Mouse (Mus musculus) C2C12 (cell line): Measurements from ENCODE around the gene Brinp2. TPM values are rescaled to one million over a fixed set of nuclear protein-coding genes. Genes with fewer than 3 reads are reported as not detected.

Experiments used
- H3K27me3 ChIP-seq: one replicate; pipeline ENCODE4 v1.6.1; 2011; ENCODE audit not compliant: control insufficient read depth, insufficient read depth, insufficient read length
- H3K36me3 ChIP-seq: one replicate; pipeline ENCODE4 v1.6.1; 2011; ENCODE audit not compliant: control insufficient read depth, insufficient read depth
- H3K4me3 ChIP-seq: one replicate; pipeline ENCODE4 v1.5.1; 2011; ENCODE audit warnings: mild to moderate bottlenecking, control low read depth; ENCODE audit not compliant: poor library complexity, insufficient read depth, severe bottlenecking
- H3K79me2 ChIP-seq: one replicate; pipeline ENCODE4 v1.6.1; 2011; ENCODE audit not compliant: control insufficient read depth, insufficient read depth
- H3K79me3 ChIP-seq: one replicate; pipeline ENCODE4 v1.6.1; 2011; ENCODE audit warnings: low read depth, control low read depth
- H3ac ChIP-seq: one replicate; pipeline ENCODE3; 2011; ENCODE audit warnings: low read depth; ENCODE audit not compliant: control insufficient read depth, insufficient read length
- CEBPB ChIP-seq: IDR thresholded peaks from one replicate; pipeline ENCODE4 v1.6.1; 2011; ENCODE audit warnings: low read depth, mild to moderate bottlenecking, control low read depth, moderate library complexity
- CTCF ChIP-seq: IDR thresholded peaks from one replicate; pipeline ENCODE4 v1.5.1; 2011; ENCODE audit not compliant: control insufficient read depth, insufficient read depth, insufficient read length
- FOSL1 ChIP-seq: IDR thresholded peaks from one replicate; pipeline ENCODE4 v1.8.0; 2011; ENCODE audit warnings: mild to moderate bottlenecking, low read length; ENCODE audit not compliant: poor library complexity, insufficient read depth, severe bottlenecking
- MAX ChIP-seq: IDR thresholded peaks from one replicate; pipeline ENCODE4 v1.6.1; 2011; ENCODE audit warnings: mild to moderate bottlenecking, control low read depth
- MYOD1 ChIP-seq: IDR thresholded peaks from one replicate; pipeline ENCODE4 v1.6.1; 2011; ENCODE audit warnings: low read depth; ENCODE audit not compliant: control insufficient read depth, insufficient read length
- MYOG ChIP-seq: IDR thresholded peaks from one replicate; pipeline ENCODE4 v1.6.1; 2011; ENCODE audit not compliant: control insufficient read depth, insufficient read length; ENCODE audit errors: extremely low read depth
- USF1 ChIP-seq: IDR thresholded peaks from one replicate; pipeline ENCODE4 v1.6.1; 2011; ENCODE audit warnings: low read depth, mild to moderate bottlenecking, control low read depth, moderate library complexity
- polyA plus RNA-seq: library from polyadenylated mRNA; unstranded; fragments of >200 nt; fragmentation: generic; extraction: Trizol; gene quantifications from one replicate; pipeline ENCODE4 v1.2.1, GENCODE M21; 2012; ENCODE audit warnings: missing spikeins

Gene Brinp2
- polyA plus RNA-seq, 1 experiment = not detected

DNA sequence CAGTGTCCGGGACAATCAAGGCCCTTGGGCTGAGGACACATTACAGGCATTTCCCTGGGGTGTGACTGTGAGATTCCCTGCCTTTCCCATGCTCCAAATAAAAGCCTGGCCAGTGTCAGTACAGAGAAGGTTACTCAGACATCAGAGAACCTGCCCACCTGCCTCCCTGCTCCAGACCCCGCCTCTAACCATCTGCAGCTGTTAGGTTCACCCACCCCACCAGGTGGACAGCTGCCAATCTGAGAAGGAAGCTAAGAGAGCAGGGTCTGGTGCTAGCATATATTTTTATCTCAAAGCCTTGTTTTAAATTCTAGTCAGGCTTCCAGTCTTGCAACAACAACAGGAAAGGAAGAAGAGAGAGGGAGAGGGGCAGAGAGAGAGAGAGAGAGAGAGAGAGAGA, 128.9 kb downstream of the Brinp2 start:
- Histone ChIP-seq H3K4me3 (no peak overlapping the region), H3K36me3 (no peaks in the 10 kb centered on the region), H3ac (no peak overlapping the region), H3K79me3 (no peaks in the 10 kb centered on the region), H3K79me2 (no peaks in the 10 kb centered on the region), H3K27me3 (no peaks in the 10 kb centered on the region)
- no peak for TF ChIP-seq MYOD1
- TF ChIP-seq MYOG = no peak
- no peak for TF ChIP-seq CTCF
- TF ChIP-seq USF1 = no peak
- TF ChIP-seq FOSL1 = no peak
- no peak for TF ChIP-seq MAX

GRCm38 (mm10) chr1:158226689-158227088, 129.4 kb downstream of the Brinp2 start:
- Histone ChIP-seq H3K36me3 (no peaks in the 10 kb centered on the region), H3K79me2 (no peaks in the 10 kb centered on the region), H3K27me3 (no peaks in the 10 kb centered on the region), H3K79me3 (no peaks in the 10 kb centered on the region), H3K4me3 (no peak overlapping the region), H3ac (no peak overlapping the region)
- no peak for TF ChIP-seq MAX
- no peak for TF ChIP-seq MYOD1
- TF ChIP-seq CTCF = no peak
- TF ChIP-seq MYOG = no peak
- no peak for TF ChIP-seq FOSL1
- no peak for TF ChIP-seq USF1
- TF ChIP-seq CEBPB = no peak

DNA sequence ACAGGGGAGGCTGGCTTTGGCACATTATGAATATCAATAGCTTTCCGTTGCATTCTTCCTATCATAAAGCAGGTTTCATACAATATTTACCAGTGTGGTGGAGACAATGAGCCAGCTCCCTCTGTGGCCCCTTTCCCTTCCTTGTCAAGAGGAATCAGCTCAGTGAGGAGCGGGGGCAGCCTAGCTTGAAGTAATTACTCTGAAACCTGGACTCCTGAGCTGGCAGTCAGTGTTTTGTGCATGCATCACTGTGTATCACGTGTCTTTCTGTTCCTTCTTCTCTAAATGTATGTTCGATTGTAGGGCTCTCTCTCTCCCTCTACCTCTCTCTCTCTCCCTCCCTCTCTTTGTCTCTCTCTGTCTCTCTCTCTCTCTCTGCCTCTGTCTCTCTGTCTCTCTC, 135.1 kb downstream of the Brinp2 start:
- H3K27me3 ChIP-seq = no peaks in the 10 kb centered on the region
- H3K36me3 ChIP-seq = no peaks in the 10 kb centered on the region
- H3K79me3 ChIP-seq = no peaks in the 10 kb centered on the region
- TF ChIP-seq MAX (no peak), CTCF (no peak), CEBPB (no peak), MYOD1 (no peak), MYOG (no peak), FOSL1 (no peak), USF1 (no peak)
- no peaks in the 10 kb centered on the region for H3K79me2 ChIP-seq
- no peak overlapping the region for H3ac ChIP-seq
- H3K4me3 ChIP-seq = no peak overlapping the region

- H3K36me3 ChIP-seq = no peaks in the 10 kb centered on the region
- H3K27me3 ChIP-seq = no peaks in the 10 kb centered on the region
- H3K79me3 ChIP-seq = no peaks in the 10 kb centered on the region
- no peak for TF ChIP-seq FOSL1
- no peak for TF ChIP-seq MAX
- TF ChIP-seq MYOG = no peak
- no peak for TF ChIP-seq USF1
- no peak for TF ChIP-seq MYOD1
- no peak for TF ChIP-seq CEBPB
- TF ChIP-seq CTCF = no peak
- H3K79me2 ChIP-seq = no peaks in the 10 kb centered on the region
- H3ac ChIP-seq = no peak overlapping the region
- H3K4me3 ChIP-seq = no peak overlapping the region
Measured at GRCm38 (mm10) chr1:158220148-158220547, 136.0 kb downstream of the Brinp2 start.

DNA sequence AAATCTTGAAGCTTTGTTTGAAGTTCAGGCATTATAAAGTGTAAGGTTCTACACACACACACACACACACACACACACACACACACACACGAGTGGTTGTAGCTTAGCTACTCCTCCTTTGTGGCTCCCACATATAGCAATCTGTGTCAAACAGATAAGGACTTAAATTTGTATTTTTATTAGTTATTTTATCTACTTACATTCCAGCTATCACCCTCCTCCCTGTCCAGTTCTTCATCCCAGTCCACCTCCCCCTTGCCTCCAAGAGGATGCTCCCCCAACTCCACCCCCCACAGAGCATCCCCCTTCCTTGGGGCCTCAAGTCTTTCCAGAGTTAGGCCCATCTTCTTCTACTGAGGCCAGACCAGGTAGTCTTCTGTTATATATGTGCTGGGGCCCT, 137.4 kb downstream of the Brinp2 start:
- TF ChIP-seq MAX (no peak), CTCF (no peak), USF1 (no peak), CEBPB (no peak), MYOD1 (no peak), FOSL1 (no peak), MYOG (no peak)
- Histone ChIP-seq H3K4me3 (no peak overlapping the region), H3K36me3 (no peaks in the 10 kb centered on the region), H3K27me3 (no peaks in the 10 kb centered on the region), H3K79me2 (no peaks in the 10 kb centered on the region), H3K79me3 (no peaks in the 10 kb centered on the region), H3ac (no peak overlapping the region)

DNA sequence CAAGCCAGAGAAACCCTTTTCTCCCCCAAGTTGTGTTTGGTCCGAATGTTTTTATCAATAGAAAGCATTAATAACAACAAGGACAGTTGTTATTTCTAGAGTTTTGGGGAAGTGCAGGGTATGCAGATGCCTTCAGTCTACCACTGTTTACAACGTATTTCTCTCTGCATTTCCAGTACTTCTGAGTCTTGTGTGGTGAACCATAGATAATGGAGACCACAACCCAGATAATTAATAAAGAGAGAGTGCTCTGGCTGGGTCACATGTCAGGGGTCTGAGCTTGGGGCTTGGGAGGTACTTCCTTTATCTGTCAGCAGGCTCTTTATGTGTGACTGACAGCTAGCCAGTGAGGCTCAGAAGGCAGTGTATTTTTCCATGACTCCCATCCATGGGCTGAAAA, 137.8 kb downstream of the Brinp2 start:
- no peaks in the 10 kb centered on the region for H3K27me3 ChIP-seq
- TF ChIP-seq USF1 (no peak), MAX (no peak), MYOD1 (no peak), CTCF (no peak), FOSL1 (no peak), CEBPB (no peak), MYOG (no peak)
- H3K79me3 ChIP-seq = no peaks in the 10 kb centered on the region
- H3K36me3 ChIP-seq = no peaks in the 10 kb centered on the region
- no peaks in the 10 kb centered on the region for H3K79me2 ChIP-seq
- H3ac ChIP-seq = no peak overlapping the region
- H3K4me3 ChIP-seq = no peak overlapping the region

- TF ChIP-seq CEBPB (no peak), USF1 (no peak), MYOD1 (no peak), FOSL1 (no peak), CTCF (no peak), MAX (no peak), MYOG (no peak)
- Histone ChIP-seq H3K79me3 (no peaks in the 10 kb centered on the region), H3K36me3 (no peaks in the 10 kb centered on the region), H3K79me2 (no peaks in the 10 kb centered on the region), H3K27me3 (no peaks in the 10 kb centered on the region), H3K4me3 (no peak overlapping the region), H3ac (no peak overlapping the region)
Measured at GRCm38 (mm10) chr1:158215581-158215980, 140.5 kb downstream of the Brinp2 start.
